Mouse (Mus musculus): ENCODE measurements around the gene Twist2.

- TF ChIP-seq CTCF (IDR thresholded peaks at IDR 0.05; ENCODE audit: borderline replicate concordance, insufficient read depth, low read depth, low read length) (no peak), POLR2A (IDR thresholded peaks at IDR 0.05; ENCODE audit: borderline replicate concordance, insufficient read depth, low read length) (no peak)
Measured at GRCm38 (mm10) chr1:91831978-91832377, 30.7 kb downstream of the Twist2 start.
